Mouse (Mus musculus): ENCODE data around the gene Rnf113a1.

- TF ChIP-seq POLR2A (IDR thresholded peaks at IDR 0.05; ENCODE audit: low read depth, low read length) (no peak), CTCF (IDR thresholded peaks at IDR 0.05; ENCODE audit: extremely low read depth, insufficient read length, insufficient replicate concordance, low read depth, low read length) (no peak)
Measured at GRCm38 (mm10) chrX:37210941-37211340, 19.9 kb downstream of the Rnf113a1 start, which contains the start of gene Gm9.

Data from small intestine, adult 2 months (tissue).